10 mouse cellular contexts compared by ENCODE assay signal in the genomic region with DNA sequence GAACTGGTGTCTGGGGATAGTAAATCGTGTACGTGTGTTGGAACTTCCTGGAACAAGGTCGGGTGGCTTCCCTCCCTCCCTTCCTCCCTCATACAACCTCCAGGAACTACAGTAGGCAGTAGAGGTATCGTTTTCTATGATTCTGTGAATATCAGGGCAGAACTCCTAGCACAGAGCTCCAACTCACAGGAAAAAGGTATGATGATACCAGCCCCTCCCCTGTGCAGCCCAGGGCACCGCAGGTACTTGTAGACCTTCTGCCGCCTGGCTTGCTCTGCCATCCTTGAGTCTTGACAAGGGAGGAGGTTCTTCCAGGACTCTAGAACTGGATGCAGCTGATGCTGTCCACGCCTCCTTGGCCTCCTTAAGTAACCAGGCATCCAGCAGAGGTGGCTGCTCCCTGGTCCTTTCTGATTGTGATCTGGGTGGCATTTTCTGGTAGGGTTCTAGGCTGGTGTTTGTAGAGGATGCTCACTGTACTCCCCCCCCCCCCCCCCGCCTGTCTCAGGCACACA. TPM values are rescaled to one million over a fixed set of nuclear protein-coding genes. Genes with fewer than 3 reads are reported as not detected.
DNase-seq lines count a peak whose midpoint lies in the region; ATAC-seq and TF ChIP-seq lines count a peak whose summit lies in the region.
"Had no signal": no experiment of that assay in that cellular context is flagged by ENCODE, and none has a peak within 500 bp of the region (broad histone marks: within the 10 kb centered on the region; RNA-seq: fewer than 3 reads in every experiment).

No protein-coding gene starts in this region.

- TF ChIP-seq EP300 in stomach, postnatal 0 days (optimal IDR thresholded peaks at IDR 0.05): no peak

- H3K36me3 ChIP-seq in heart, embryonic 16.5 days (ENCODE audit: control insufficient read depth, insufficient read depth): no peaks in the 10 kb centered on the region
- no peaks in the 10 kb centered on the region for H3K36me3 ChIP-seq in stomach, embryonic 15.5 days
- H3K36me3 ChIP-seq in stomach, postnatal 0 days (ENCODE audit: control insufficient read depth, insufficient read depth, low read length): no peaks in the 10 kb centered on the region
- no peaks in the 10 kb centered on the region for H3K36me3 ChIP-seq in limb, embryonic 11.5 days (ENCODE audit: control insufficient read depth, insufficient read depth, low read length)

- DNase-seq in heart, postnatal 10 days: no peak
- DNase-seq in stomach, postnatal 0 days (ENCODE audit: low spot score): no peak
- DNase-seq in limb, embryonic 11.5 days (ENCODE audit: low spot score): no peak
- DNase-seq in layer of hippocampus, adult 9-11 months: no peak
- no peak for DNase-seq in cerebellum, adult 11-12 months
- no peak for DNase-seq in kidney, adult 11 months
- DNase-seq: adrenal gland, adult 8-10 months; heart, postnatal 36 days had no signal

- H3K9me3 ChIP-seq in heart, embryonic 16.5 days (replicated peaks; ENCODE audit: control insufficient read depth, low read length): no peaks in the 10 kb centered on the region
- H3K9me3 ChIP-seq in stomach, embryonic 15.5 days: no peaks in the 10 kb centered on the region
- H3K9me3 ChIP-seq in stomach, postnatal 0 days (ENCODE audit: control insufficient read depth, low read length): no peaks in the 10 kb centered on the region
- H3K9me3 ChIP-seq in limb, embryonic 11.5 days (ENCODE audit: control insufficient read depth, low read length): no peaks in the 10 kb centered on the region

- 39% methylated on average over 7 of the region's 8 CpGs for whole genome bisulfite sequencing in heart, embryonic 16.5 days
- 34% methylated on average over 7 of the region's 8 CpGs for WGBS in stomach, embryonic 15.5 days
- WGBS in stomach, postnatal 0 days: 38% methylated on average over 7 of the region's 8 CpGs
- WGBS in limb, embryonic 11.5 days: 29% methylated on average over 8 of the region's 8 CpGs

- 0 out of 2 replicates have a peak overlapping the region, but pooled peaks have one; percentile 5 for H3K27ac ChIP-seq in heart, embryonic 16.5 days (ENCODE audit: low read length)
- H3K27ac ChIP-seq in stomach, embryonic 15.5 days: peak overlapping the region; percentile 63; the same call in 1 of the 2 replicates
- no peak overlapping the region for H3K27ac ChIP-seq in stomach, postnatal 0 days (replicated peaks)
- no peak overlapping the region for H3K27ac ChIP-seq in limb, embryonic 11.5 days (replicated peaks; ENCODE audit: low read depth, low read length)

- no peak overlapping the region for H3K4me3 ChIP-seq in heart, embryonic 16.5 days (ENCODE audit: low read length)
- H3K4me3 ChIP-seq in stomach, embryonic 15.5 days (replicated peaks): no peak overlapping the region
- no peak overlapping the region for H3K4me3 ChIP-seq in stomach, postnatal 0 days (ENCODE audit: low read depth, low read length)
- H3K4me3 ChIP-seq in limb, embryonic 11.5 days (ENCODE audit: low read depth, low read length): no peak overlapping the region

- no peak for ATAC-seq in heart, embryonic 16.5 days (replicated peaks; ENCODE audit: extremely low read depth, insufficient read depth, low FRiP score)
- no peak for ATAC-seq in stomach, embryonic 15.5 days (ENCODE audit: insufficient read depth, low FRiP score, low read depth)
- no peak for ATAC-seq in stomach, postnatal 0 days (ENCODE audit: low FRiP score, low TSS enrichment)
- no peak for ATAC-seq in limb, embryonic 11.5 days (ENCODE audit: insufficient number of reproducible peaks, low FRiP score, low TSS enrichment, low read depth)

- H3K9ac ChIP-seq in heart, embryonic 16.5 days (ENCODE audit: low read length): no peak overlapping the region
- H3K9ac ChIP-seq in stomach, embryonic 15.5 days: no peak overlapping the region
- no peak overlapping the region for H3K9ac ChIP-seq in stomach, postnatal 0 days (ENCODE audit: low read length)
- H3K9ac ChIP-seq in limb, embryonic 11.5 days (ENCODE audit: low read length): peak overlapping the region; percentile 34; the same call in 1 of the 2 replicates

- H3K4me2 ChIP-seq in heart, embryonic 16.5 days (ENCODE audit: low read depth, low read length): peak overlapping the region; percentile 10; the same call in 1 of the 2 replicates
- H3K4me2 ChIP-seq in stomach, embryonic 15.5 days: no peak overlapping the region; the same call in 1 of the 2 replicates
- no peak overlapping the region for H3K4me2 ChIP-seq in stomach, postnatal 0 days (replicated peaks; ENCODE audit: low read depth)
- no peak overlapping the region for H3K4me2 ChIP-seq in limb, embryonic 11.5 days (ENCODE audit: low read depth, severe bottlenecking)

- peaks cover 23% of the 10 kb centered on the region for H3K4me1 ChIP-seq in heart, embryonic 16.5 days (ENCODE audit: control insufficient read depth, insufficient read depth, low read length)
- H3K4me1 ChIP-seq in stomach, embryonic 15.5 days: peaks cover 49% of the 10 kb centered on the region
- peaks cover 3% of the 10 kb centered on the region for H3K4me1 ChIP-seq in stomach, postnatal 0 days (replicated peaks; ENCODE audit: control insufficient read depth, insufficient read depth)
- peaks cover 45% of the 10 kb centered on the region for H3K4me1 ChIP-seq in limb, embryonic 11.5 days (ENCODE audit: control insufficient read depth, insufficient read depth, low read length)

- no peaks in the 10 kb centered on the region for H3K27me3 ChIP-seq in heart, embryonic 16.5 days (ENCODE audit: control insufficient read depth, insufficient read depth, low read length)
- H3K27me3 ChIP-seq in stomach, embryonic 15.5 days (replicated peaks): no peaks in the 10 kb centered on the region
- no peaks in the 10 kb centered on the region for H3K27me3 ChIP-seq in stomach, postnatal 0 days (ENCODE audit: control insufficient read depth, insufficient read depth, low read length)
- H3K27me3 ChIP-seq in limb, embryonic 11.5 days (ENCODE audit: control insufficient read depth, insufficient read depth, low read length): peaks cover 11% of the 10 kb centered on the region

- intact Hi-C loops in heart, postnatal 10 days (cut with DNase I): loop anchor here (5.0 to 10.0 kb wide), 2 partner anchors 278 to 370 kb away; partner anchors contain the start of gene Mark2

- TF ChIP-seq CTCF in stomach, postnatal 0 days (IDR thresholded peaks at IDR 0.05; ENCODE audit: low read depth): no peak

RNA-seq across cellular contexts. Expression of gene Macrod1, which starts 10.3 kb away (rescaled TPM):
- polyA plus RNA-seq in heart, embryonic 16.5 days (2015; fragmentation: Nextera tagmentation; extraction: Ambion mirVana): 61.0 and 64.3 TPM in 2 replicates
- total RNA-seq in heart, postnatal 10 days (2021): 100 to 1,000 TPM; 168 to 172 TPM
- 11.7 and 13.3 TPM in 2 replicates for polyA plus RNA-seq in stomach, embryonic 15.5 days (2015; fragmentation: Nextera tagmentation; extraction: Ambion mirVana)
- polyA plus RNA-seq in stomach, postnatal 0 days (2015; fragmentation: Nextera tagmentation; extraction: Ambion mirVana): 16.8 and 20.5 TPM in 2 replicates
- 4.1 and 5.8 TPM in 2 replicates for polyA plus RNA-seq in limb, embryonic 11.5 days (2014; fragmentation: Nextera tagmentation; extraction: Ambion mirVana)

RNA-seq across cellular contexts. Expression of gene Stip1, which starts 27.1 kb away (rescaled TPM):
- polyA plus RNA-seq in heart, embryonic 16.5 days (2015; fragmentation: Nextera tagmentation; extraction: Ambion mirVana): 195 and 202 TPM in 2 replicates
- total RNA-seq in heart, postnatal 10 days (2021): 100 to 1,000 TPM; 104 to 117 TPM
- 185 and 219 TPM in 2 replicates for polyA plus RNA-seq in stomach, embryonic 15.5 days (2015; fragmentation: Nextera tagmentation; extraction: Ambion mirVana)
- polyA plus RNA-seq in stomach, postnatal 0 days (2015; fragmentation: Nextera tagmentation; extraction: Ambion mirVana): 67.9 and 69.7 TPM in 2 replicates
- 448 and 453 TPM in 2 replicates for polyA plus RNA-seq in limb, embryonic 11.5 days (2014; fragmentation: Nextera tagmentation; extraction: Ambion mirVana)

RNA-seq across cellular contexts. Expression of gene Flrt1, which starts 38.6 kb away (rescaled TPM):
- 1.6 and 1.9 TPM in 2 replicates for polyA plus RNA-seq in heart, embryonic 16.5 days (2015; fragmentation: Nextera tagmentation; extraction: Ambion mirVana)
- 1 to 10 TPM; 1.2 to 1.3 TPM for total RNA-seq in heart, postnatal 10 days (2021)
- polyA plus RNA-seq in stomach, embryonic 15.5 days (2015; fragmentation: Nextera tagmentation; extraction: Ambion mirVana): 3.5 and 4.2 TPM in 2 replicates
- polyA plus RNA-seq in stomach, postnatal 0 days (2015; fragmentation: Nextera tagmentation; extraction: Ambion mirVana): 1.1 and 1.6 TPM in 2 replicates
- polyA plus RNA-seq in limb, embryonic 11.5 days (2014; fragmentation: Nextera tagmentation; extraction: Ambion mirVana): 3.0 and 3.9 TPM in 2 replicates

RNA-seq across cellular contexts. Expression of gene Fermt3, which starts 47.6 kb away (rescaled TPM):
- polyA plus RNA-seq in heart, embryonic 16.5 days (2015; fragmentation: Nextera tagmentation; extraction: Ambion mirVana): 14.3 and 24.7 TPM in 2 replicates
- 1 to 10 TPM; 5.2 to 6.6 TPM for total RNA-seq in heart, postnatal 10 days (2021)
- 14.0 and 16.2 TPM in 2 replicates for polyA plus RNA-seq in stomach, embryonic 15.5 days (2015; fragmentation: Nextera tagmentation; extraction: Ambion mirVana)
- polyA plus RNA-seq in stomach, postnatal 0 days (2015; fragmentation: Nextera tagmentation; extraction: Ambion mirVana): 7.6 and 8.1 TPM in 2 replicates
- polyA plus RNA-seq in limb, embryonic 11.5 days (2014; fragmentation: Nextera tagmentation; extraction: Ambion mirVana): 7.1 and 7.3 TPM in 2 replicates

Comparison
In these comparisons a context has a peak if more than half of its experiments do, and no peak if none do; other contexts are left out.
1. H3K27ac ChIP-seq: peak in heart, embryonic 16.5 days (single experiment) and stomach, embryonic 15.5 days (single experiment); none in stomach, postnatal 0 days (single experiment) and limb, embryonic 11.5 days (single experiment).